Mouse (Mus musculus) lung, postnatal 4 days (tissue): ENCODE results near the gene Celf2.

Experiments used
- DNase-seq, 2 experiments: peaks; one replicate each; pipeline ENCODE4 v3.0.0; 2021

Celf2 gene

GRCm38 (mm10) chr2:6896896-6897295 is 612.5 kb downstream of the Celf2 start:
- DNase-seq: no peak

- DNase-seq: no peak
Measured at GRCm38 (mm10) chr2:6893597-6893996, 615.8 kb downstream of the Celf2 start.

GRCm38 (mm10) chr2:6893095-6893494 is 616.3 kb downstream of the Celf2 start:
- DNase-seq: no peak

- no peak for DNase-seq
Measured at GRCm38 (mm10) chr2:6884796-6885711, 624.3 kb downstream of the Celf2 start.

GRCm38 (mm10) chr2:6883996-6884795 is 625.2 kb downstream of the Celf2 start:
- no peak for DNase-seq

GRCm38 (mm10) chr2:6882236-6882885 is 627.0 kb downstream of the Celf2 start:
- DNase-seq: no peak

- no peak for DNase-seq
Measured at GRCm38 (mm10) chr2:6880941-6881575, 628.3 kb downstream of the Celf2 start.

GRCm38 (mm10) chr2:6877094-6877493 is 632.3 kb downstream of the Celf2 start:
- no peak for DNase-seq

GRCm38 (mm10) chr2:6876547-6876946 is 632.8 kb downstream of the Celf2 start:
- no peak for DNase-seq

GRCm38 (mm10) chr2:6875071-6875611 is 634.2 kb downstream of the Celf2 start:
- DNase-seq: peak in 1 of 2 experiments; percentile 6

GRCm38 (mm10) chr2:6874266-6874955 is 635.0 kb downstream of the Celf2 start:
- DNase-seq: no peak

- DNase-seq: no peak
Measured at GRCm38 (mm10) chr2:6873711-6874110, 635.7 kb downstream of the Celf2 start.

- DNase-seq: no peak
Measured at GRCm38 (mm10) chr2:6872894-6873255, 636.5 kb downstream of the Celf2 start.

GRCm38 (mm10) chr2:6872131-6872893 is 637.1 kb downstream of the Celf2 start:
- peak; percentile 79 to 91 for DNase-seq

GRCm38 (mm10) chr2:6871281-6872130 is 637.9 kb downstream of the Celf2 start:
- no peak for DNase-seq

GRCm38 (mm10) chr2:6869956-6870710 is 639.2 kb downstream of the Celf2 start:
- DNase-seq: no peak

- no peak for DNase-seq
Measured at GRCm38 (mm10) chr2:6867297-6867696, 642.1 kb downstream of the Celf2 start.

GRCm38 (mm10) chr2:6865785-6866184 is 643.6 kb downstream of the Celf2 start:
- no peak for DNase-seq

GRCm38 (mm10) chr2:6850102-6850644 is 659.2 kb downstream of the Celf2 start:
- no peak for DNase-seq
